Mouse (Mus musculus) forebrain, embryonic 14.5 days (tissue): ENCODE measurements around the gene Gtf3c5. TPM values are rescaled to one million over a fixed set of nuclear protein-coding genes. Genes with fewer than 3 reads are reported as not detected.

Experiments used
- ATAC-seq: fragments of 200-750 bp; cut with Nextera tagmentation; 2 replicates; pipeline ENCODE4 v1.8.0; 2017; ENCODE audit warnings: mild to moderate bottlenecking, moderate library complexity
- DNase-seq: peaks from one replicate; pipeline ENCODE4 v3.0.0-alpha.2; 2015; ENCODE audit warnings: low spot score
- H3K27ac ChIP-seq: fragments of 300-500 bp; sonication (generic); 2 replicates; pipeline ENCODE4 v1.5.1; 2014; ENCODE audit warnings: low read depth, mild to moderate bottlenecking, control low read depth, low read length, moderate library complexity
- H3K27me3 ChIP-seq: fragments of 300-500 bp; sonication (generic); replicated peaks from 2 replicates; pipeline ENCODE4 v1.6.1; 2014; ENCODE audit warnings: low read length, control low read depth, mixed read lengths; ENCODE audit not compliant: control insufficient read depth, insufficient read depth
- H3K36me3 ChIP-seq: fragments of 300-500 bp; sonication (generic); 2 replicates; pipeline ENCODE4 v1.6.1; 2014; ENCODE audit warnings: low read length, control low read depth; ENCODE audit not compliant: control insufficient read depth, insufficient read depth
- H3K4me1 ChIP-seq: fragments of 300-500 bp; sonication (generic); 2 replicates; pipeline ENCODE4 v1.6.1; 2014; ENCODE audit warnings: antibody characterized with exemption, low read length, control low read depth; ENCODE audit not compliant: control insufficient read depth, insufficient read depth
- H3K4me2 ChIP-seq: fragments of 300-500 bp; sonication (generic); 2 replicates; pipeline ENCODE4 v1.6.1; 2014; ENCODE audit warnings: mild to moderate bottlenecking, control low read depth, low read length
- H3K4me3 ChIP-seq: fragments of 300-500 bp; sonication (generic); 2 replicates; pipeline ENCODE4 v1.5.1; 2014; ENCODE audit warnings: low read depth, low read length, control low read depth
- H3K9ac ChIP-seq: fragments of 300-500 bp; sonication (generic); 2 replicates; pipeline ENCODE4 v1.6.1; 2014; ENCODE audit warnings: mild to moderate bottlenecking, low read length, control low read depth, moderate library complexity
- H3K9me3 ChIP-seq: fragments of 300-500 bp; sonication (generic); replicated peaks from 2 replicates; pipeline ENCODE4 v1.6.1; 2016; ENCODE audit warnings: low read length, control low read depth, mixed read lengths; ENCODE audit not compliant: control insufficient read depth
- WGBS: fragments of 180-500 bp; shearing (Covaris S2); extraction: QIAGEN DNeasy Blood & Tissue Kit; methylation state at CpG from one replicate; pipeline ENCODE4 v1.1.7; 2014; 5-methylcytosine and 5-hydroxymethylcytosine counted together
- polyA plus RNA-seq: library from polyadenylated mRNA; unstranded; fragments of >200 nt; fragmentation: Nextera tagmentation; extraction: Ambion mirVana; gene quantifications from 2 replicates; pipeline ENCODE4 v1.2.1, GENCODE M21; 2014

Gene Gtf3c5
- polyA plus RNA-seq, 1 experiment from 2014 or later: 20.5 TPM

DNA sequence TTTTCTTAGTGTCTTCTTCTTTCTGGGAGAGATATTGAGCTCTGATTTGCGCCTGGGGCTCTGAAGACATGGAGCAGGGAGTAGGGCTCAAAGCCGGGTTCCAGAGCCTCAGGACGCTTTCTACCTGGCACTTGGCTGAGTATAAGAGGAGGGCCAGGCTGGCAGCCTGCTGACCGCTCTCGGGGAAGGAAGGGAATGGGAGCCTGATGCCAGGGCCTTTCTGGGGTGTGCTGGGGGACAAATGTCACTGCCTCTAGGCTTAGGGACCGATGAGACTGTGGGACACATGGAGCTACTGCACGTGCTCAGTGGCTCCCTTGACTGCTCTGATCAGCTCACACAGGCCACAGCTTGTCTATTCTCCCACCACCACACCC lies 55.2 kb downstream of the Gtf3c5 start:
- H3K27me3 ChIP-seq: no peaks in the 10 kb centered on the region
- H3K4me2 ChIP-seq: no peak overlapping the region
- DNase-seq: no peak
- ATAC-seq: no peak
- H3K4me3 ChIP-seq: no peak overlapping the region
- WGBS: 83% methylated on average over 7 of the region's 7 CpGs
- no peaks in the 10 kb centered on the region for H3K9me3 ChIP-seq
- no peak overlapping the region for H3K27ac ChIP-seq
- no peak overlapping the region for H3K9ac ChIP-seq
- peaks cover 37% of the 10 kb centered on the region for H3K4me1 ChIP-seq
- H3K36me3 ChIP-seq: no peaks in the 10 kb centered on the region

- Histone ChIP-seq H3K4me3 (no peak overlapping the region), H3K36me3 (no peaks in the 10 kb centered on the region), H3K4me1 (peaks cover 32% of the 10 kb centered on the region), H3K9ac (no peak overlapping the region), H3K9me3 (no peaks in the 10 kb centered on the region), H3K27me3 (no peaks in the 10 kb centered on the region), H3K27ac (no peak overlapping the region), H3K4me2 (no peak overlapping the region)
- ATAC-seq (no peak), DNase-seq (no peak)
- WGBS: 87% methylated on average over 20 of the region's 20 CpGs
Observed at GRCm38 (mm10) chr2:28527436-28528353, 55.9 kb downstream of the Gtf3c5 start.

DNA sequence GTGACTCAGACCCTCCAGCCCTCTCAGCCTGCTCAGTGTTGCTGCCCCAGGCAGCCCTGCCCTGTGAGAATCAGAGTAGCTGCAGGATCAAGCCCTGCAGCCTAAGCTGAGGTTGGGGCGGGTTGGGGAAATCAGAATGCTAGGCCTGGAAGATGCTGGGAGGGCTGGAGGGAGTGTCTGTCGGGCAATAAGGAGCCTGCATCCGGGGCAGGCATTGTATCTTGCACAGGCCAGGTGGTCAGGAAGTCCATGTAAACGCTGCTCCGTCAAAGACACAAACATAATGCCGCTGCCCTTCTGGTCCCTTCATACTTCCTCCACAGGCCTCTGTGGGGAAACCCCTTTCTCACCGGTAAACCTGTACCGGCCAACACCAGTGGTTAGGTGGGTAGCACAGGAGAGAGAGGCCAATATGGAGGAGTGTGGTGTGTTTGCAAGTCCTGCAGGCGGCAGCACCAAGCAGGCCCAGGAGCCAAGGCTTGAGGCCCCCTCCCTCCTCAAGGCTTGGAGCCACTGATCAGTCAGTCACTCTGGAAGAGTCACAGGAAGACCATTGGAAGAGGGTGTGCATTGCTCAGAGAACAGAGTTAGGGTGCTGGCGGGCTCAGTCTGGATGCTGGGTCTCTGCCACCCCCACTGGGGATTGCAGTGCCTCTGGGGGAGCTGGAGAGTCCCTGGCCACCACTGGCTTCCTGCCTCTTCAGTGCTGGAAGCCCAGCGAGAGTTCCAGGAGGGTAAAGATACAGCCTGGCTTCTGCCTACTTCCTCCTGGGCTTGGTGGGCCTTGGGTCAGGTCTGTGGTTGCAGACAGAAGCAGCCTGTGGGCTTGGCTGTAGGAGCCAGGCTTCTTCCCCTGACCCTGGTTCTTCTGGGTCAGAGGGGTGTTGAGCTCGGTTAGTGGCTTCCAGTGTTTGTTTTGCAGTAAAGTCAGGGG lies 57.3 kb downstream of the Gtf3c5 start:
- Histone ChIP-seq H3K27me3 (no peaks in the 10 kb centered on the region), H3K9me3 (no peaks in the 10 kb centered on the region), H3K4me3 (no peak overlapping the region), H3K9ac (no peak overlapping the region; the same call in 1 of the 2 replicates), H3K36me3 (no peaks in the 10 kb centered on the region), H3K27ac (peak overlapping the region; percentile 80), H3K4me2 (no peak overlapping the region; the same call in 1 of the 2 replicates), H3K4me1 (peaks cover 27% of the 10 kb centered on the region)
- WGBS: 50% methylated on average over 12 of the region's 12 CpGs
- no peak for ATAC-seq
- no peak for DNase-seq

- peak; percentile 64 for DNase-seq
- 12% methylated on average over 11 of the region's 11 CpGs for WGBS
- ATAC-seq: peak; percentile 49
- H3K4me3 ChIP-seq: no peak overlapping the region
- peak overlapping the region; percentile 49 for H3K9ac ChIP-seq
- H3K36me3 ChIP-seq: no peaks in the 10 kb centered on the region
- peak overlapping the region; percentile 80 for H3K27ac ChIP-seq
- no peaks in the 10 kb centered on the region for H3K27me3 ChIP-seq
- H3K9me3 ChIP-seq: no peaks in the 10 kb centered on the region
- H3K4me2 ChIP-seq: peak overlapping the region; percentile 6; the same call in 1 of the 2 replicates
- peaks cover 27% of the 10 kb centered on the region for H3K4me1 ChIP-seq
Observed at GRCm38 (mm10) chr2:28525219-28525942, 58.2 kb downstream of the Gtf3c5 start.

GRCm38 (mm10) chr2:28524406-28524805 lies 59.1 kb downstream of the Gtf3c5 start:
- no peaks in the 10 kb centered on the region for H3K27me3 ChIP-seq
- H3K4me2 ChIP-seq: no peak overlapping the region
- no peaks in the 10 kb centered on the region for H3K36me3 ChIP-seq
- peaks cover 27% of the 10 kb centered on the region for H3K4me1 ChIP-seq
- H3K27ac ChIP-seq: peak overlapping the region; percentile 80; the same call in 1 of the 2 replicates
- no peak overlapping the region for H3K9ac ChIP-seq
- WGBS: 78% methylated on average over 10 of the region's 10 CpGs
- DNase-seq (no peak), ATAC-seq (no peak)
- no peaks in the 10 kb centered on the region for H3K9me3 ChIP-seq
- H3K4me3 ChIP-seq: no peak overlapping the region

- Histone ChIP-seq H3K36me3 (no peaks in the 10 kb centered on the region), H3K27ac (peak overlapping the region; percentile 80), H3K9ac (no peak overlapping the region), H3K4me3 (no peak overlapping the region), H3K27me3 (no peaks in the 10 kb centered on the region), H3K4me2 (no peak overlapping the region), H3K4me1 (peaks cover 27% of the 10 kb centered on the region), H3K9me3 (no peaks in the 10 kb centered on the region)
- DNase-seq (peak; percentile 97), ATAC-seq (peak; percentile 91)
- WGBS: 1% methylated on average over 5 of the region's 5 CpGs
Observed at GRCm38 (mm10) chr2:28523643-28524117, 59.9 kb downstream of the Gtf3c5 start.

DNA sequence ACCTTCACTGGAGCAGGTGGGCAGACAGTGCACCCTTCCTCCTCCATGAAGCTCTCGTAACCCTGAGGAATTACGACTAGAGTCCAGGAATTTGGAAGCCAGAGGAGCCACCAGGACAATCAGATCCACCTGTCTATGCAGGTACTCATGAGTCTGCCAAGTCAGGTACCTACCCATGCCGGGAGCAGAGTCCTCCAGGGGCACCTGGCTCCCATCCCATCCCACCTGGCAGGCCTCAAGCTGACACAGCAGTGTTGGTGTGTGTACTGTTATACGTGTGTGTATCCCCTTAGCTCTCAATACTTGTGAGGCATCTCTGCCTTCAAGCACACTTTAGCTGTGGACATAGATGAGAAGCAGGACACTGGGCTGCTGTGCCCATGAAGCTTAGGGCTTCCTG lies 61.4 kb downstream of the Gtf3c5 start:
- Histone ChIP-seq H3K4me1 (peaks cover 38% of the 10 kb centered on the region), H3K4me2 (no peak overlapping the region), H3K9me3 (no peaks in the 10 kb centered on the region), H3K27ac (no peak overlapping the region), H3K9ac (no peak overlapping the region), H3K4me3 (no peak overlapping the region), H3K27me3 (no peaks in the 10 kb centered on the region), H3K36me3 (no peaks in the 10 kb centered on the region)
- DNase-seq: no peak
- WGBS: 88% methylated on average over 4 of the region's 4 CpGs
- no peak for ATAC-seq

DNA sequence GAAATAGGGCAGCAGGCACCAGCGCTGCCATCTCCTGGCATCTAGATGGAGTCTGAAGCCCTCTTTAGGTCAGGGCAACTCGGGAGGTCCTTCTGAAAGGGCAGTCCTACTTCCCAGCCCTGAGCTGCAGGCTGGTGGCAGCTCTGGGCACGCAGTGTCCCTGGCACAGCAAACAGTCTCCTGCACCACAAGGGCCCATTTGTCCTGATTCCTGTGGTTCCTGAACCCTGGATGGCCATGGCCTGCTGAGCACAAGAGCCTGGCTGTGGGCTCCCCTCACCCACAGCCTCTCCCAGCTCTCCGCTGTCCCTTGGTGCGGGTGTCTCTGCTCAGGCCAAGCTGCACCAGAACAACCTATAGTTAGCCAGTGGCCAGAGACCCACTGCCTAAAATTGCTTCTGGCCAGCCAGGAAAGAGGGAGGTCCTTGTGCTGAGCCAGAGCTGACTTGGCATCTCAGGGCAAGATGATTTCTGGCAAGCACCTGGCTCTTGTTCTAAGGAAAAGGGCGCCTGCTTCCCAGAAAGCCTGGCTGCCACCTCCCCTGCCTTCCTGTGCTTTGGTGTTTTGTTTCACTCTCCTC lies 61.9 kb downstream of the Gtf3c5 start:
- no peak overlapping the region for H3K4me2 ChIP-seq

More for the DNA sequence above, 61.9 kb downstream of the Gtf3c5 start:
- no peak for DNase-seq
- peak overlapping the region; percentile 21; the same call in 1 of the 2 replicates for H3K27ac ChIP-seq
- no peak overlapping the region for H3K9ac ChIP-seq
- H3K36me3 ChIP-seq: 0 out of 2 replicates have a peak, but pooled peaks cover 1% of the 10 kb centered on the region
- ATAC-seq: no peak
- peaks cover 38% of the 10 kb centered on the region for H3K4me1 ChIP-seq
- H3K9me3 ChIP-seq: no peaks in the 10 kb centered on the region
- 81% methylated on average over 6 of the region's 6 CpGs for WGBS
- no peaks in the 10 kb centered on the region for H3K27me3 ChIP-seq
- H3K4me3 ChIP-seq: no peak overlapping the region
